Mouse (Mus musculus) myocyte (in vitro differentiated cells): Measurements from ENCODE around the gene Stard13.

ENCODE experiments used
- E2F4 ChIP-seq: IDR thresholded peaks from one replicate; pipeline ENCODE4 v1.6.1; 2011; ENCODE audit warnings: mild to moderate bottlenecking, control low read depth, moderate library complexity; ENCODE audit not compliant: insufficient read depth
- MAX ChIP-seq: IDR thresholded peaks from one replicate; pipeline ENCODE4 v1.6.1; 2011; ENCODE audit warnings: low read depth, mild to moderate bottlenecking, control low read depth
- MYOG ChIP-seq, 3 experiments: IDR thresholded peaks; one replicate each; pipeline ENCODE4 v1.6.1; 2011; ENCODE audit warnings: control low read depth in 2 of 3, low read depth in 2 of 3, mild to moderate bottlenecking in 2 of 3; ENCODE audit not compliant: insufficient read length in 2 of 3, control insufficient read depth in 1 of 3, insufficient read depth in 1 of 3
- POLR2A ChIP-seq: IDR thresholded peaks from one replicate; pipeline ENCODE4 v1.6.1; 2011; ENCODE audit warnings: low read depth, mild to moderate bottlenecking, control low read depth, moderate library complexity; ENCODE audit not compliant: insufficient read length
- USF1 ChIP-seq: IDR thresholded peaks from one replicate; pipeline ENCODE4 v1.6.1; 2011; ENCODE audit warnings: low read depth, mild to moderate bottlenecking, control low read depth, moderate library complexity

- TF ChIP-seq POLR2A = no peak
- TF ChIP-seq USF1 = no peak
- TF ChIP-seq E2F4 = no peak
- no peak for TF ChIP-seq MAX
- no peak for TF ChIP-seq MYOG (IDR thresholded peaks at IDR 0.05; ENCODE audit: control insufficient read depth in 1 of 3, insufficient read depth in 1 of 3, insufficient read length in 2 of 3, low read depth in 2 of 3)
Observed at GRCm38 (mm10) chr5:151148079-151148478, 85.6 kb downstream of the Stard13 start.
